Mouse (Mus musculus): ENCODE data around the gene Mlxipl. TPM values are rescaled to one million over a fixed set of nuclear protein-coding genes. Genes with fewer than 3 reads are reported as not detected.

Gene Mlxipl
- total and polyA plus RNA-seq, 3 experiments: not detected

- Histone ChIP-seq H3K79me2 (ENCODE audit: control insufficient read depth, insufficient read depth, low read length, poor library complexity) (no peaks in the 10 kb centered on the region), H3K36me3 (ENCODE audit: control insufficient read depth in 1 of 2, insufficient read depth in 2 of 2, low read length in 2 of 2) (no peaks in the 10 kb centered on the region), H3K27me3 (ENCODE audit: control insufficient read depth in 1 of 2, insufficient read depth in 2 of 2, low read length in 2 of 2) (peaks cover under 1 to 7% of the 10 kb centered on the region in 2 experiments; a peak in 3 of 4 replicates), H3K4me1 (ENCODE audit: control insufficient read depth in 1 of 2, insufficient read depth in 2 of 2, low read length in 2 of 2) (no peaks in the 10 kb centered on the region), H3K4me3 (ENCODE audit: control insufficient read depth in 1 of 2, insufficient read depth in 1 of 2, low read depth in 2 of 2, low read length in 2 of 2) (no peak overlapping the region), H3K9ac (ENCODE audit: control insufficient read depth, low read depth, low read length, poor library complexity, severe bottlenecking) (no peak overlapping the region), H3K27ac (ENCODE audit: control insufficient read depth, low read depth, low read length) (no peak overlapping the region), H3K9me3 (replicated peaks; ENCODE audit: insufficient read depth, low read length) (no peaks in the 10 kb centered on the region)
- no peak for TF ChIP-seq SIN3A (IDR thresholded peaks at IDR 0.05; ENCODE audit: low read length)
- TF ChIP-seq CTCF (IDR thresholded peaks at IDR 0.05 in 2 of 3, conservative IDR thresholded peaks at IDR 0.05 in 1 of 3; ENCODE audit: control insufficient read depth in 1 of 3, insufficient read depth in 1 of 3, low read depth in 2 of 3, low read length in 3 of 3, poor library complexity in 1 of 3, severe bottlenecking in 1 of 3): peak; percentile 45 to 49 (median 45)
- no peak for TF ChIP-seq HCFC1 (IDR thresholded peaks at IDR 0.05; ENCODE audit: low read depth, low read length)
- 0 out of 2 replicates have a peak, but pooled peaks have one; percentile 26 for TF ChIP-seq SMC3 (IDR thresholded peaks at IDR 0.05; ENCODE audit: low read depth, low read length)
- no peak for TF ChIP-seq NELFE (IDR thresholded peaks at IDR 0.05; ENCODE audit: low read depth, low read length)
- no peak for TF ChIP-seq MYB (IDR thresholded peaks at IDR 0.05; ENCODE audit: low read depth, low read length)
- TF ChIP-seq JUND (IDR thresholded peaks at IDR 0.05; ENCODE audit: low read depth, low read length): no peak
- no peak for TF ChIP-seq UBTF (IDR thresholded peaks at IDR 0.05; ENCODE audit: borderline replicate concordance, insufficient read depth, low read depth, low read length)
- no peak for TF ChIP-seq TBP (IDR thresholded peaks at IDR 0.05; ENCODE audit: low read depth, low read length)
- TF ChIP-seq CHD2 (IDR thresholded peaks at IDR 0.05; ENCODE audit: low read length): no peak
- no peak for TF ChIP-seq MYC (IDR thresholded peaks at IDR 0.05; ENCODE audit: low read depth, low read length)
- peak; percentile 32 for DNase-seq (ENCODE audit: low read depth, low spot score)
Measured at GRCm38 (mm10) chr5:135134534-135134933, 44.8 kb downstream of the Mlxipl start.

GRCm38 (mm10) chr5:135139881-135140280 is 50.2 kb downstream of the Mlxipl start:
- H3K79me2 ChIP-seq (ENCODE audit: control insufficient read depth, insufficient read depth, low read length, poor library complexity): no peaks in the 10 kb centered on the region
- no peak overlapping the region for H3K27ac ChIP-seq (ENCODE audit: control insufficient read depth, low read depth, low read length)
- TF ChIP-seq RCOR1 (IDR thresholded peaks at IDR 0.05; ENCODE audit: low read depth, low read length): no peak
- no peak for TF ChIP-seq ZMIZ1 (IDR thresholded peaks at IDR 0.05; ENCODE audit: low read depth, low read length)
- TF ChIP-seq KAT2A (conservative IDR thresholded peaks at IDR 0.05; ENCODE audit: low read depth, low read length): no peak
- no peak for TF ChIP-seq USF2 (IDR thresholded peaks at IDR 0.05; ENCODE audit: borderline replicate concordance in 1 of 2, insufficient read depth in 1 of 2, low read depth in 1 of 2, low read length in 2 of 2)
- no peak for TF ChIP-seq ELF1 (IDR thresholded peaks at IDR 0.05; ENCODE audit: low read depth, low read length)
- no peak for TF ChIP-seq GATA1 (IDR thresholded peaks at IDR 0.05; ENCODE audit: low read depth, low read length)
- no peak for TF ChIP-seq CTCF (IDR thresholded peaks at IDR 0.05 in 2 of 3, conservative IDR thresholded peaks at IDR 0.05 in 1 of 3; ENCODE audit: control insufficient read depth in 1 of 3, insufficient read depth in 1 of 3, low read depth in 2 of 3, low read length in 3 of 3, poor library complexity in 1 of 3, severe bottlenecking in 1 of 3)
- no peak for TF ChIP-seq POLR2AphosphoS2 (IDR thresholded peaks at IDR 0.05; ENCODE audit: low read length)
- no peak for TF ChIP-seq E2F4 (IDR thresholded peaks at IDR 0.05; ENCODE audit: borderline replicate concordance, low read depth, low read length)
- no peak for TF ChIP-seq CHD1 (IDR thresholded peaks at IDR 0.05; ENCODE audit: low read depth, low read length)
- TF ChIP-seq POLR2AphosphoS5 (IDR thresholded peaks at IDR 0.05; ENCODE audit: borderline replicate concordance, low read depth, low read length): no peak
- TF ChIP-seq POLR2A (IDR thresholded peaks at IDR 0.05; ENCODE audit: control insufficient read depth in 1 of 2, insufficient read depth in 1 of 2, low read depth in 1 of 2, low read length in 2 of 2, poor library complexity in 1 of 2): no peak
- TF ChIP-seq GABPA (IDR thresholded peaks at IDR 0.05; ENCODE audit: low read depth, low read length): no peak
- TF ChIP-seq TAL1 (IDR thresholded peaks at IDR 0.05; ENCODE audit: low read length): no peak
- no peak for TF ChIP-seq UBTF (IDR thresholded peaks at IDR 0.05; ENCODE audit: borderline replicate concordance, insufficient read depth, low read depth, low read length)
- no peak for TF ChIP-seq CHD2 (IDR thresholded peaks at IDR 0.05; ENCODE audit: low read length)
- no peaks in the 10 kb centered on the region for H3K9me3 ChIP-seq (replicated peaks; ENCODE audit: insufficient read depth, low read length)
- no peak overlapping the region for H3K4me3 ChIP-seq (ENCODE audit: control insufficient read depth in 1 of 2, insufficient read depth in 1 of 2, low read depth in 2 of 2, low read length in 2 of 2)
- peaks cover 0 to 6% of the 10 kb centered on the region in 2 experiments; a peak in 2 of 4 replicates for H3K36me3 ChIP-seq (ENCODE audit: control insufficient read depth in 1 of 2, insufficient read depth in 2 of 2, low read length in 2 of 2)
- H3K27me3 ChIP-seq (ENCODE audit: control insufficient read depth in 1 of 2, insufficient read depth in 2 of 2, low read length in 2 of 2): peaks cover 3 to 10% of the 10 kb centered on the region in 2 experiments
- no peak overlapping the region for H3K9ac ChIP-seq (ENCODE audit: control insufficient read depth, low read depth, low read length, poor library complexity, severe bottlenecking)
- DNase-seq (ENCODE audit: low read depth, low spot score): no peak
- H3K4me1 ChIP-seq (ENCODE audit: control insufficient read depth in 1 of 2, insufficient read depth in 2 of 2, low read length in 2 of 2): peaks cover 3% of the 10 kb centered on the region in 2 experiments; a peak in 3 of 4 replicates
